Mouse (Mus musculus): ENCODE results near the gene Zmat5. TPM values are rescaled to one million over a fixed set of nuclear protein-coding genes. Genes with fewer than 3 reads are reported as not detected.

Gene Zmat5
- 10 to 100 TPM in 9 of 26 experiments, 1 to 10 TPM in 13, not detected in 4; 1.2 to 17.5 (median 9.1) TPM for total RNA-seq (2018; cell fraction: chromatin; rRNA removed)
- 10 to 100 TPM; 22.8 to 45.6 (median 36.7) TPM for total RNA-seq (2018; cell fraction: cytosol; rRNA removed)
- 10 to 100 TPM in 7 of 26 experiments, 1 to 10 TPM in 19; 3.0 to 15.8 (median 7.5) TPM for total RNA-seq (2018; cell fraction: nucleus; rRNA removed)
- polyA plus RNA-seq (2018): 12.8 to 30.5 TPM (median 29.0 TPM) in 3 replicates

DNA sequence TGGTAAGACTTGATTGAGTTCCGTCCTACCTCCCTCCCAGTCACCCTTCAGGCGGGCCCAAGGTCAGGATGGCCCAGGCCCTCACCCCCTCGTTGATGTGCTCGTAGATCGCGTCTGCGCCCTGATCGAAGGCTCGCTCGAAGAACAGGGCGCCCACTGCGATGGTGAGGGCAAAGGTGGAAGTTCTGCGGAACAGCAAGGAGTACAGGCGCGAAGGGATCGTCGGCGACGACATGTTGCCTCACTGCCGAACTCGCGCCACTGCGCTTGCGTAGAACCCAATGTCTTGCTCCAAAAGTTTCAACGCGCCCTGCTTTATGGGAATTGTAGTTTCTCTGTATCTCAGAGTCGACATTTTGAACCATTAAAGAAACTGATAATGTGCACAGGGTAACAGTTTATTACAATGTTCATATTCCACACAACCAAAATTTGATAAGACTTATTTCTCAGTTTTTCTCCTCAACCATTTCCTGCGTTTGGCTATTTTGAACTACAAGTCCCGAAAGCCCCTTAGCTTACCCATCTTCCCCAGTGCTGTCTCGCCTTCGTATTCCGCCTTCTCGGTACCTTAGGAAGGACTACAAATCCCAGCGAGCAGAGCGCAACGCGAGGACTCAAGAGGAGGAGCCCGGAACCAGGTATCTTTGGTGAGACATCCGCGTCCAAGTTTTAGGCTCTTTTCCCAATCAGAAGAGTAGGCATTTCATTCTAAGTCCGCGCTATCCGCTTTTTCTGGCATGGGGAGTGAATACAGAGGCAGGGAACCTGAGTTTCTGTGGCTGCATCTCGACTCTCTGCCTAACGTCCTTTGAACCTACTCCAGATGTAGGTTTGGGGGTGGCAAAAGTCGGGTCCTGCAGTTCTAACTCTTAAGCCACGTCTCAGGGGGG is at the start of gene Zmat5, which contains the start of gene Uqcr10:
Gene Zmat5, plus strand, starts transcription at position 607 of the 893 bp plus-strand sequence.
Gene Uqcr10, minus strand, starts transcription at position 271 of the 893 bp plus-strand sequence.
- H3K36me3 ChIP-seq (ENCODE audit: inconsistent target): 0 out of 2 replicates have a peak, but pooled peaks cover 7% of the 10 kb centered on the region
- H3K79me2 ChIP-seq (ENCODE audit: inconsistent target): peaks cover 49% of the 10 kb centered on the region
- peak within 1 kb of the TSS; percentile 69 for H3K27ac ChIP-seq
- peak within 1 kb of the TSS; percentile 96 for H3K4me3 ChIP-seq (ENCODE audit: inconsistent target)
- WGBS (ENCODE audit: missing documents): under 1% methylated on average over 47 of the region's 47 CpGs

DNA sequence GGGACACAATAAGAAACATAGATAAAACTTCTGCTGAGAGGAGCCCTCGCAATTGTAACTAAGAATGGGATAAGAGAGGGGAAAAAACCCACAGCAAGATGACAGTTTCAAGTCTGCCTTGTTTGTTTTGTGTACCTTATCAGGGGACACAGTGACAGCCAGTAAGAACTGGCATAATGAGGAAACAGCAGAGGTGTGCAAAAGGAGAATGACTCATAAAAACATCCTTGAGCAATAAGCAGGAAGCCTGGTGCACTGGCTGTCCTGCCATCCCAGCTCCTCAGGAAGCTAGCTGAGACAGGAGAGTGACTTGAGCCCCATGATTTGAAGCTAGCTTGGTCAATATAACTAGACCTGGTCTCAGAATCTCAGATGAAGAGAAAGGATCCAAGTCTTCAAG is 44.7 kb upstream of the Zmat5 start:
- Histone ChIP-seq H3K79me2 (ENCODE audit: inconsistent target) (no peaks in the 10 kb centered on the region), H3K36me3 (ENCODE audit: inconsistent target) (peaks cover 45% of the 10 kb centered on the region), H3K4me3 (ENCODE audit: inconsistent target) (no peak overlapping the region), H3K27ac (peak overlapping the region; percentile 37; the same call in 1 of the 2 replicates)
- 73% methylated on average over 1 of the region's 1 CpGs for WGBS (ENCODE audit: missing documents)

DNA sequence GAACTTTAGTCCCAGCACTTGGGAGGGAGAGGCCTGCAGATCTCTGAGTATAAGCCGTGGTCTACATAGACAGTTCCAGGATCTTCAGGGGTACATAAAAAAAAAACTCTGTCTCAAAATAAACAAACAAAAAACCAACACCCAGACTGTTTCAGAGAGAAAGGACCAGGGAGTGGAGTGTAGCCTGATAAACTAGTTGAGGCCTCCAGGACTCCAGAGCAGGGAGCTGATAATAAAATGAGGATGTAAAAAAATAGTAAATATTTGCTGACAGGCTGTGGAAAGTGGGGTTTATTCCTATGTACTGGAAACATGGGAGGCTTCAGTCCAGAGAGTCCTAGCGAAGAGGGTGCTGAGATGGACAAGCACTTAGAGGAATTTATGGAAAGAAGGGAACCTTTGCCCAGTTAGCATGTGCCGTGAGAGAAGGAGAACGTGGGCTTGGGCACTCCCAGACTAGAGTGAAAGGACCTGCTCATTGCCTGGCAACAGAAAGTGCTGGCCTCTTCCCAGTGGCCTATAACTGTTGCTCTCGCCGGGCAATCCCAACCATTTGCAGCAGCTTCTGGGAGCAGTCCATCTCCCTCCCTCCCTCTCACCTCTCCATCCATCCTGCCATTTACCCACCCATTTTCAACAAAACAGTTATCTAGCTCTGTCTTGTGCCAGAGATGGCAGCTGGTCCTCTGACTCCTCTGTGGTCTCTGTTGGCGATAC is 44.0 kb upstream of the Zmat5 start:
- Histone ChIP-seq H3K27ac (peak overlapping the region; percentile 37), H3K36me3 (ENCODE audit: inconsistent target) (peaks cover 39% of the 10 kb centered on the region)

DNA sequence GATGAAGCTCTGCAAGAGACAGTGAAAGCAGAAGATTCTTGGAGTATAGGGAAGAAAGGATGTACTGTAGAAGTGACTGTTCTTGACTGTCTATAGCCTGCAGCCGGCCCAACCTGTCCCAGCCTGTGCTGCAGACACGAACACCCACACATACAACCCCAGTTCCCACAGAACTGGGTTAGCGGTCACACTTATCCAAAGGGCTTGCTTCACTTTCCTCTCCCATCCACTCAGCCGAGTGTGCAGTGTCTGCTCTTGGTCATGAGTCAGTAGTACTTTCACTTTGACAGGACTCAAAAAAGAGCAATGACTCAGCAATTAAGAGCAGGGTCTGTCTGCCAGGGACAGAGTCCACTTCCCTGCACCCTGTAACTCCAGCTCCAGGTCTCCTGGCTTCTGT is 43.2 kb upstream of the Zmat5 start:
- 37% methylated on average over 4 of the region's 4 CpGs for WGBS (ENCODE audit: missing documents)
- H3K36me3 ChIP-seq (ENCODE audit: inconsistent target): peaks cover 30% of the 10 kb centered on the region
- no peaks in the 10 kb centered on the region for H3K79me2 ChIP-seq (ENCODE audit: inconsistent target)
- H3K4me3 ChIP-seq (ENCODE audit: inconsistent target): no peak overlapping the region
- H3K27ac ChIP-seq: peak overlapping the region; percentile 37

More for the DNA sequence above, 44.0 kb upstream of the Zmat5 start:
- H3K79me2 ChIP-seq (ENCODE audit: inconsistent target): no peaks in the 10 kb centered on the region
- WGBS (ENCODE audit: missing documents): 96% methylated on average over 7 of the region's 7 CpGs
- H3K4me3 ChIP-seq (ENCODE audit: inconsistent target): no peak overlapping the region

DNA sequence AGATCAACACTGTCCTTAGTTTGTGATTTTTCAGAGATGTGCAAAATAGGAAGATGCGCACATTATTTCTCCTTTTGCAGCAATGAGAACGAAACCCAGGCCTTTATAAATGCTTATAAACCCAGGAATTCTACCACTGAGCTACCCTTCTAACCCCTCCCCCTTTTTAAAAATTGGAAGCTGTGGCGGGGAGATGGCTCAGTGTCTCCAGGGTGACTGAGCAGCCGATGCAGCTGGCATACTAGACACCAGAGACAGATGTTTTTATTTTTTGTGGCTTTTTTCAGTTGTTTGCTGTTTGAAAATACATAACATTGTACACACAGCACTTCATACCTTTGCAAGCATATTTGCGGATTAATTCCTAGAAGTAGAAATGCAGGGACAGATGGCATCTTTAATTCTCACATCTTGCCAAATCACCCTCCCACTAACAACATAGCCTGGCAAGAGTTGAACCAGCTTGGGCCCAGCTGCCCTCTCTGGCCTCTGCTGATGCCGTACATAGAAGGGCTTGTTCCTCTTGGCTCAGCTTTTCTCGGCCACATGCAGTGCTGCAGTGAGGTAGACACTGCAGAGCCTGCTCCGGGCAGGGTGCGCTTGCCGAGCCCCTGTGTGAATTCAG is 42.5 kb upstream of the Zmat5 start:
- Histone ChIP-seq H3K27ac (peak overlapping the region; percentile 37), H3K79me2 (ENCODE audit: inconsistent target) (no peaks in the 10 kb centered on the region), H3K36me3 (ENCODE audit: inconsistent target) (peaks cover 27% of the 10 kb centered on the region), H3K4me3 (ENCODE audit: inconsistent target) (no peak overlapping the region)
- WGBS (ENCODE audit: missing documents): 87% methylated on average over 10 of the region's 10 CpGs

DNA sequence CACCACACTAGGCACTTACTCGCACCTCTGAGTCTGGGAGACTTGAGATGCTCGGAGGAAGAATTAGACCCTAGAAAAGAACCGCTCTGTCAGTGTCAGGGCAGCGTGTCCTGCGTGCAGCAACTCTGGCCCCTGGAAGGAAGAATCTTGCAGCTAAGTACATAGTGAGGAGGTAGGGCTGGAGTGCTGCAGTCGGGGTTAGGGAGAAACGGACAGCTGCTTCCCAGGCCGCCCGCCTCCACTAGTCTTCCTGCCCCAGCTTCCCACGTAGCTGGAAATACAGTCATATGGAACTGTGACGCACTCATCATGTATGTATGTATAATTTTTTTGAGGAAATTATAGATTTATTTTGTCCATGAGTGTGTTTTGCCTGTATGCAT is 42.0 kb upstream of the Zmat5 start:
- 94% methylated on average over 11 of the region's 11 CpGs for WGBS (ENCODE audit: missing documents)
- H3K27ac ChIP-seq: no peak overlapping the region
- H3K79me2 ChIP-seq (ENCODE audit: inconsistent target): no peaks in the 10 kb centered on the region
- H3K36me3 ChIP-seq (ENCODE audit: inconsistent target): peaks cover 32% of the 10 kb centered on the region
- no peak overlapping the region for H3K4me3 ChIP-seq (ENCODE audit: inconsistent target)

DNA sequence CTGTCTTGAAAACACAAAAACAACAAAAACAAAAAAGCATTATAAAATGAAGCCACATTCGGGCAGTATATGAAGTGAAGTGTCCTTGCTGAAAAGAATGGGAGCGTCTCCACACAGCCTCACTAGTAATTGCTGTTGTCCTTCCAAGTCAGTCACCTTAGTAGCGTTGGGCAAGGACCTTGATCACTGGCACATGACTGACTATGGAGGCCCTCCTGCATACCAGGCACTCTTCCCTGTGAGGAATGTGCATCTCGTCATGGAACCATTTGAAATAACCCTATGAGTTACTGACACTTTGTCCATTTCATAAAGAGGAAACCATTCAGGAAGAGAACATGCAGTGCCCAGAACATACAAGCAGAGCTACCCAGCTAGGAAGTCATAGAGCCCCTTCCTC is 32.7 kb upstream of the Zmat5 start:
- Histone ChIP-seq H3K4me3 (ENCODE audit: inconsistent target) (no peak overlapping the region), H3K36me3 (ENCODE audit: inconsistent target) (peaks cover 47% of the 10 kb centered on the region; the same call in 1 of the 2 replicates), H3K27ac (no peak overlapping the region), H3K79me2 (ENCODE audit: inconsistent target) (no peaks in the 10 kb centered on the region)
- WGBS (ENCODE audit: missing documents): 83% methylated on average over 3 of the region's 4 CpGs

DNA sequence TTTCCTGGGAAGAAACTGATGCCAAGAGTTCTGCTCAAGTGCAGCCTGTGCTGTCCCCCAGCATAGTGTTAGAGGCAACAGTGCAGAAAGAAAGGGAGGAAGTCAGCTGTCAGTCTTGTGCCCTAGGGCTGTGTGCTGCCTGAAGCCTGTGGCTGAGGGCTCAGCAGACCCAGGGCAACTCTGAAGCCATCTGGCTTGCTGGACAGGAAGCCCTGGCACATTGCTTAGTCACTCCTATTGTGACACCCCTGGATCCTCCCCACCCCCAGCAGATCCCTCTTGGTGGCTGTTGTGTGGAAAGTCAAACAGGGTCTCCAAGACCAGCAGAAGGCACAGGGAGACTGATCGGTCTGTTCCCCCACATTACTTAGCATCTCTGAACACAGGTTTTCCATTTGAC is 29.9 kb upstream of the Zmat5 start:
- peaks cover 43% of the 10 kb centered on the region; the same call in 1 of the 2 replicates for H3K36me3 ChIP-seq (ENCODE audit: inconsistent target)
- 33% methylated on average over 1 of the region's 1 CpGs for WGBS (ENCODE audit: missing documents)

DNA sequence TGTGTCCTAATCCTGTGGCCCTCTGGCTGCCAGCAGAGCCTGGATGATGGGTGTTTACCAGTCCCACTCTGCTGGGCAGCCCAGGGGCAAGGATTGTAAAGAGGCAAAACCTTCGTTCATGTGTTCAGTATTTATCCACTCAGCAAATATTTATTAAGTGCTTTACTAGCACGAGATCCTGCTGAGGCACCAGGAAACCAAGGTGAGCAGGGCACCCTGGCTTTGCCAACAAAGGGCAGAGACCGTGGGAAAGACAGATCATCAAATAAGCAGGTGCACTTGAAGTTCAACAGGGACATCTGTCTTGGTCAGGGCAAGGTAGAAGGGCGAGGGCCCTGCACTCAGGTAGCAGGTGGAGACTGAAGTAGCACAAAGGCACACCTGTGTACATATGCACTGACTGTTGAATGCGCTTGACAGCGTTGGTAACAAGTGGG is 29.3 kb upstream of the Zmat5 start:
- WGBS (ENCODE audit: missing documents): 92% methylated on average over 6 of the region's 6 CpGs
- H3K79me2 ChIP-seq (ENCODE audit: inconsistent target): no peaks in the 10 kb centered on the region
- peak overlapping the region; percentile 83 for H3K27ac ChIP-seq
- H3K36me3 ChIP-seq (ENCODE audit: inconsistent target): peaks cover 45% of the 10 kb centered on the region; the same call in 1 of the 2 replicates
- H3K4me3 ChIP-seq (ENCODE audit: inconsistent target): no peak overlapping the region

More for the DNA sequence above, 29.9 kb upstream of the Zmat5 start:
- Histone ChIP-seq H3K27ac (peak overlapping the region; percentile 83), H3K4me3 (ENCODE audit: inconsistent target) (no peak overlapping the region), H3K79me2 (ENCODE audit: inconsistent target) (no peaks in the 10 kb centered on the region)

DNA sequence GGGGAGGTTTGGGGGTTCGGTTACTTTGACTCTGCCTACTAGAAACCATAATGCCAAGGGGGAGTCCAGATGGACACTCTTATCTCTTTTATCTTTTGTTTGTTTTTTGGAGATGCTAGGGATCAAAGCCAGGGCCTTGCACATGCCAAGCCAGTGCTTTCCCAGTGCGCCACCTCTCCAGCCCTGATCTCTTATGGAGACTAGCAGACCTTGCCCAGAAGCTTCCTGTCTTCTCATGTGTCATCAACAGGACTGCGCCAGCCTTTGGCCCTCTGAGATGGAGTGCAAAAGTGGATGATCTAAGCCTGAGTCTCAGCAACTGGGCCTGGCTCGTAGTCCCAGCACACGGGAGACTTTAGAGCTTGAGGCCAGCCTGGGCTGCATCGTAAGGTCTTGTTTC is 28.8 kb upstream of the Zmat5 start:
- WGBS (ENCODE audit: missing documents): 98% methylated on average over 6 of the region's 6 CpGs
- H3K27ac ChIP-seq: no peak overlapping the region
- H3K4me3 ChIP-seq (ENCODE audit: inconsistent target): no peak overlapping the region
- H3K79me2 ChIP-seq (ENCODE audit: inconsistent target): no peaks in the 10 kb centered on the region
- peaks cover 45% of the 10 kb centered on the region for H3K36me3 ChIP-seq (ENCODE audit: inconsistent target)

DNA sequence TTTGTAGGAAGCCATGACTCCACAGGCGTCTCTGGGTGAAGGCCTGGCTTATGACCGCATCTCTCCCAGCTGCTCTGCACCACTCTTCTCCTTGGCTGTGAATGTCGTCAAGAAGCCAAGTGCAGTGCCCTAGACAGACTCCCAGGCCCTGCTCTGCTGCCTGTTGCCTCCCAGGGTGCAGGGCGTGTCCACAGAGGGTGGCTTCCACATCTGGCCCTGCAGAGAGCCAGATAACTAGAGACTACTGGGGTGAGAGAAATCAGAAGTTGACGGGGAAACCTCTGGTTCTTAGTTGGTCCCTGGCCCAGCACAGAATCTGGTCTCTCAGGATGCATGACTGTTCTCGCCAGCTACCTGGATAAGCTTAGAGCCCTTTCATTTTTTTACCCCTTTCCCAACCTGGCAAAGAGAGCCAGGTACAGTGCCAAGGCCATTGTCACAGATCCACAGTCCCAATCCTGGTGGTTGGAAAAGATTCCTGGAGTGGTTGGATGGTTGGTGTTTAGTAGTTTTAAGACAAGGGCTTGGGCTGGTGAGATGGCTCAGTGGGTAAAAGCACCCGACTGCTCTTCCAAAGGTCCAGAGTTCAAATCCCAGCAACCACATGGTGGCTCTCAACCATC is 27.1 kb upstream of the Zmat5 start:
- no peak overlapping the region for H3K27ac ChIP-seq
- 96% methylated on average over 7 of the region's 7 CpGs for WGBS (ENCODE audit: missing documents)
- H3K36me3 ChIP-seq (ENCODE audit: inconsistent target): peaks cover 56% of the 10 kb centered on the region
- H3K79me2 ChIP-seq (ENCODE audit: inconsistent target): no peaks in the 10 kb centered on the region
- no peak overlapping the region for H3K4me3 ChIP-seq (ENCODE audit: inconsistent target)

DNA sequence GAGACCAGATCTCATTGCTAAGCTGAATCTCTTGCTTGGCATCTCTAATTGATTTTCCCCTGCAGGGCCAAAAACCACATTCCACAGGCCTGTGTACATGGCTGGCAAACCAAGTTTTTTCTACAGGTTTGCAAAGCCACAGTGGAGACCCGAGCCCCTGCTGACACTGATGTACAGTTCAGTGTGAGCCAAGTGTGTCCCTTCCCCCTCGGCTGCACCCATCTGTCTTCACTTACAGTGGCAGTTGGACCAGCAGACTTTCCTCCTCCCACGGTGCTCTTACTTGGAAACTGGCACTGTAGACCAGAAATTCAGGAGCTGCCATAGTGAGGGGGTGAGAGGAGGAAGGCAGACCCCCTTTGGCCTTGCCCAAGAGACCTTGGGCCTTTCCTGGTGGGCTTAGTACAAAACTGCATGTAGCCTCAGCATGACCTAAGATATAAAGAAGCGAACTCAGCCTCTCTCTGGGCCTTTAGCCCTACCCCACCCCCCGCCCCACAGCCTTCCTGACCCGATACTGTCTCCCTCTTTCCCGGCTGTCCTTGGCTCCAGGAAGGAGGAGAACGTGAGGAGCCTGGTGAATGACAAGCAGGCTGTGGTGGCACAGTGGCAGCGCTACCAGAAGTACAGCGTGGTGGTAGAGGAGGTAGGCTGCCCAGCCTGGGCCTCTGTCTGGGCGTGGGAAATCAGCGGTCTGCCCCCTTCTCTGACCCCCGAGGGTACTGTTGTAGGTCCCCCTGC is 25.6 kb upstream of the Zmat5 start:
- H3K36me3 ChIP-seq (ENCODE audit: inconsistent target): peaks cover 61% of the 10 kb centered on the region
- no peak overlapping the region for H3K27ac ChIP-seq
- H3K79me2 ChIP-seq (ENCODE audit: inconsistent target): no peaks in the 10 kb centered on the region
- WGBS (ENCODE audit: missing documents): 92% methylated on average over 13 of the region's 13 CpGs
- H3K4me3 ChIP-seq (ENCODE audit: inconsistent target): no peak overlapping the region

DNA sequence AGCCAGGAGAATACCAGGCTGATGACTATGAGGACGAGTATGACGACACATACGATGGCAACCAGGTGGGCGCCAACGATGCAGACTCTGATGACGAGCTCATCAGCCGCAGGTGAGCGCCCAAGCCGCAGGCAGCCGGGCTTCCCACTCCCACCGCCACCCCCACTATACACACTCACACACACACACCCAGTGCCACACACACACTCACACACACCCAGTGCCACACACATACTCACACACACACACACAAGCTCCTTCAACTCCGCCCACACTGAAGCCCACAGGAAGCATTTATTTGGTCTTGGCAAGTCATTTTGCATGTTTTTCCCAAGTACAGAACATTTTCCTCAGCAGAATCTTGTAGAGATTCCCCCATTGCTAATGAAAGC is 25.0 kb upstream of the Zmat5 start:
- WGBS (ENCODE audit: missing documents): 96% methylated on average over 9 of the region's 12 CpGs

More for the DNA sequence above, 25.0 kb upstream of the Zmat5 start:
- Histone ChIP-seq H3K79me2 (ENCODE audit: inconsistent target) (no peaks in the 10 kb centered on the region), H3K36me3 (ENCODE audit: inconsistent target) (peaks cover 66% of the 10 kb centered on the region), H3K4me3 (ENCODE audit: inconsistent target) (no peak overlapping the region), H3K27ac (no peak overlapping the region)
